Mouse (Mus musculus) midbrain, embryonic 12.5 days (tissue): ENCODE data around the gene Crebbp. TPM values are rescaled to one million over a fixed set of nuclear protein-coding genes. Genes with fewer than 3 reads are reported as not detected.
"Not testable (repeated sequence)": the region's sequence is repeated elsewhere in the genome, so short reads cannot be mapped to it uniquely, and the experiment has no call there.

ENCODE experiments used
- ATAC-seq: fragments of 200-750 bp; cut with Nextera tagmentation; 2 replicates; pipeline ENCODE4 v1.8.0; 2017; ENCODE audit warnings: low read depth, moderate TSS enrichment, moderate library complexity; ENCODE audit not compliant: low FRiP score
- H3K27ac ChIP-seq: fragments of 300-500 bp; sonication (generic); replicated peaks from 2 replicates; pipeline ENCODE4 v1.5.1; 2016; ENCODE audit warnings: mild to moderate bottlenecking
- H3K27me3 ChIP-seq: fragments of 300-500 bp; sonication (generic); 2 replicates; pipeline ENCODE4 v1.6.1; 2016; ENCODE audit warnings: mild to moderate bottlenecking
- H3K36me3 ChIP-seq: fragments of 300-500 bp; sonication (generic); 2 replicates; pipeline ENCODE4 v1.6.1; 2016
- H3K4me1 ChIP-seq: fragments of 300-500 bp; sonication (generic); 2 replicates; pipeline ENCODE4 v1.6.1; 2016
- H3K4me2 ChIP-seq: fragments of 300-500 bp; sonication (generic); replicated peaks from 2 replicates; pipeline ENCODE4 v1.6.1; 2016; ENCODE audit warnings: mild to moderate bottlenecking, moderate library complexity
- H3K4me3 ChIP-seq: fragments of 300-500 bp; sonication (generic); 2 replicates; pipeline ENCODE4 v1.5.1; 2016; ENCODE audit warnings: mild to moderate bottlenecking
- H3K9ac ChIP-seq: fragments of 300-500 bp; sonication (generic); replicated peaks from 2 replicates; pipeline ENCODE4 v1.6.1; 2016; ENCODE audit warnings: mild to moderate bottlenecking, moderate library complexity
- H3K9me3 ChIP-seq: fragments of 300-500 bp; sonication (generic); 2 replicates; pipeline ENCODE4 v1.6.1; 2016; ENCODE audit warnings: mild to moderate bottlenecking
- WGBS: fragments of 180-500 bp; shearing (Covaris S2); methylation state at CpG from one replicate; pipeline ENCODE4 v1.1.7; 2016; 5-methylcytosine and 5-hydroxymethylcytosine counted together
- polyA plus RNA-seq: library from polyadenylated mRNA; unstranded; fragments of >200 nt; fragmentation: Nextera tagmentation; extraction: Ambion mirVana; gene quantifications from 2 replicates; pipeline ENCODE4 v1.2.1, GENCODE M21; 2016

Crebbp gene
- polyA plus RNA-seq, 1 experiment from 2014 or later: 39.9 TPM

- ATAC-seq: no peak
- H3K9me3 ChIP-seq: no peaks in the 10 kb centered on the region
- no peak overlapping the region for H3K4me2 ChIP-seq
- peaks cover 35% of the 10 kb centered on the region for H3K36me3 ChIP-seq
- no peaks in the 10 kb centered on the region for H3K4me1 ChIP-seq
- H3K27me3 ChIP-seq: no peaks in the 10 kb centered on the region
- H3K9ac ChIP-seq: no peak overlapping the region
- H3K4me3 ChIP-seq: no peak overlapping the region
- 94% methylated on average over 1 of the region's 1 CpGs for WGBS
- no peak overlapping the region for H3K27ac ChIP-seq
These were observed 80.0 kb downstream of the Crebbp start for GRCm38 (mm10) chr16:4133754-4134153.

DNA sequence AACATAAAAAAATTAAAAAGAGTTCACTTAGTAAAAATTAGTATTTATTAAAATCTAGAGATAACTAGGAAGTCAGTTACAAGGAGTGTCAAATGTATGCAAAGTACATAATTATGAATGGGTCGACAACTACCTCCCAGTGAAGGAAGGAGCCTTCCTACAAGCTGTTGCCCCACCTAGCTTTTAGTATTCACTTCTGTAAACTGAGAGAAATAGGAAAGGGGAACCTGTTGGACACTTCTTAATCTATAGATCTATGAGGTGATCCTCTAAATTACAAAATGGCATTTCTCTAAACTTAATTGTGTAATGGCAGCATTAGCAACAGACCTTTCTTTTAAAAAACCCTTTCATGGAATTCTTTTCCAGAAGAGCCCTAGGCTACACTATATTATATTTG lies 84.9 kb downstream of the Crebbp start:
- no peak for ATAC-seq
- Histone ChIP-seq H3K4me2 (no peak overlapping the region), H3K9ac (no peak overlapping the region), H3K4me3 (no peak overlapping the region), H3K27ac (no peak overlapping the region), H3K9me3 (no peaks in the 10 kb centered on the region), H3K36me3 (peaks cover 48% of the 10 kb centered on the region), H3K4me1 (no peaks in the 10 kb centered on the region), H3K27me3 (no peaks in the 10 kb centered on the region)
- 90% methylated on average over 1 of the region's 1 CpGs for WGBS

DNA sequence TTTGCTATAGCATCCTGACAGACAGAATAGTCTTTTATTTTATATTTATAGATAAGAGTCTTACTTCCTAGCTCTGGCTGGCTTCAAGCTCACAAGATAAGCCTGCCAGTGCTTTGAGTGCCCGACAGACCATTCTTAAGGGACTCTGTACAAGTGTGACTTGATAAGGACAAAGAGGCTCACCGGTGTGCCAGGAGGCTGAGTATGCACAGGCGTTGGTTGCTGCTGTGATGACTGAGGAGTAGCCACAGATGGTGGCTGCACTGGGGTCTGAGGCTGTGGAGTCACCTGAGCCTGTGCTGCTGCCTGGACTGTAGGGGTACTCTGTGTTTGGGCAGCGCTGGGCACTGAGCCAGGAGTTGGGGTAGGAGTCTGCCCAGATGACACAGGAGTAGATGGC lies 96.7 kb downstream of the Crebbp start:
- Histone ChIP-seq H3K9ac (no peak overlapping the region), H3K9me3 (no peaks in the 10 kb centered on the region), H3K4me2 (no peak overlapping the region), H3K27ac (no peak overlapping the region), H3K27me3 (no peaks in the 10 kb centered on the region), H3K4me1 (no peaks in the 10 kb centered on the region), H3K4me3 (no peak overlapping the region), H3K36me3 (peaks cover 82% of the 10 kb centered on the region)
- no peak for ATAC-seq
- WGBS: 95% methylated on average over 4 of the region's 4 CpGs

DNA sequence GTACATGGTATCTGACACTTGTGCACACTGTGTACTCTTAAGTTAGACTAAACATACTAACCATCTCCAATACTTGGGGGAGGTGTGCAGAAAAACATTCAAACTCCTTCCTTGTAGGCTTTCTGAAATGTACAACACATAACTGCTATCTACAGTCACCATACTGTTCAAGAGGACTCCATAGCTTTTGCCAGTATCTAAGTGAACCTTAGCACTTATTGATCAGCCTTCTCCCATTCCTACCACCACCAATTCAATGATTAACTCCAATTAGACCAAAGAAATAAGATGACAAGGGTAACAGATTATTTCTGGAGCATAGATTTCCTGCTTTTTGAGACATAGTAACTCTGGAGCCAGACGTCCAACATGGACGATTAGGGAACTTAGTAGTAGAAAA lies 113.4 kb downstream of the Crebbp start:
- Histone ChIP-seq H3K27ac (no peak overlapping the region), H3K4me2 (no peak overlapping the region), H3K9ac (no peak overlapping the region), H3K9me3 (no peaks in the 10 kb centered on the region), H3K4me1 (no peaks in the 10 kb centered on the region), H3K36me3 (peaks cover 56% of the 10 kb centered on the region), H3K27me3 (no peaks in the 10 kb centered on the region), H3K4me3 (no peak overlapping the region)
- WGBS: 97% methylated on average over 2 of the region's 2 CpGs
- ATAC-seq: no peak

GRCm38 (mm10) chr16:4097521-4097920 lies 116.3 kb downstream of the Crebbp start:
- H3K27me3 ChIP-seq: no peaks in the 10 kb centered on the region
- H3K36me3 ChIP-seq: peaks cover 78% of the 10 kb centered on the region

DNA sequence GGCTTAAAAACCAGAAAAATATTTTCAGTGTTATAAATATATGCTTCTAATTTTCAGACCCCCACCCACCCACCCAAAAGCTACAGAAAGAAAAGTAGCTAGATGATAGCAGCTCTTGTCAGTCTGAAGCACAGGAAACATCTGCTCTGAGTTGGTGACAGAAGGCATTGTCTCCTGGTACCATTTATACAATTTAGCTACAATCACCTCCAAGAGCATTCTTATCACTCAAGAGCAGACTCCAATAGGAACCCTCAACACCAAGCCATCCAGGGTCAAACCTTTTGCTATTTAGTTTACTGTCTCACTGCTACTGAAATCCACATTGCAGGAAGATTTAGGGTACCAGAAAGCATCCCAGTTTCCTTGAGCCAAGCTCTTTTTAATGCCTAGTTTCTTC lies 116.9 kb downstream of the Crebbp start:
- Histone ChIP-seq H3K27ac (no peak overlapping the region), H3K4me1 (no peaks in the 10 kb centered on the region), H3K27me3 (no peaks in the 10 kb centered on the region), H3K9ac (no peak overlapping the region), H3K36me3 (peaks cover 82% of the 10 kb centered on the region), H3K4me3 (no peak overlapping the region), H3K9me3 (no peaks in the 10 kb centered on the region), H3K4me2 (no peak overlapping the region)
- ATAC-seq: no peak

More at GRCm38 (mm10) chr16:4097521-4097920, 116.3 kb downstream of the Crebbp start:
- Histone ChIP-seq H3K9ac (no peak overlapping the region), H3K4me3 (no peak overlapping the region), H3K27ac (no peak overlapping the region), H3K9me3 (no peaks in the 10 kb centered on the region), H3K4me2 (no peak overlapping the region), H3K4me1 (no peaks in the 10 kb centered on the region)
- WGBS: 100% methylated on average over 1 of the region's 1 CpGs
- no peak for ATAC-seq

GRCm38 (mm10) chr16:4096141-4096540 lies 117.7 kb downstream of the Crebbp start:
- WGBS: 100% methylated on average over 3 of the region's 3 CpGs

GRCm38 (mm10) chr16:4087214-4087913 lies 126.4 kb downstream of the Crebbp start:
- Histone ChIP-seq H3K36me3 (peaks cover 88% of the 10 kb centered on the region), H3K4me1 (no peaks in the 10 kb centered on the region), H3K27ac (no peak overlapping the region), H3K4me3 (no peak overlapping the region), H3K27me3 (no peaks in the 10 kb centered on the region), H3K9ac (no peak overlapping the region), H3K9me3 (no peaks in the 10 kb centered on the region), H3K4me2 (no peak overlapping the region)
- ATAC-seq: no peak
- 94% methylated on average over 8 of the region's 8 CpGs for WGBS

More at GRCm38 (mm10) chr16:4096141-4096540, 117.7 kb downstream of the Crebbp start:
- Histone ChIP-seq H3K9me3 (no peaks in the 10 kb centered on the region), H3K27me3 (no peaks in the 10 kb centered on the region), H3K4me1 (no peaks in the 10 kb centered on the region), H3K4me3 (no peak overlapping the region), H3K27ac (no peak overlapping the region), H3K9ac (no peak overlapping the region), H3K4me2 (no peak overlapping the region), H3K36me3 (peaks cover 83% of the 10 kb centered on the region)
- no peak for ATAC-seq

- no peaks in the 10 kb centered on the region for H3K27me3 ChIP-seq
- H3K4me1 ChIP-seq: no peaks in the 10 kb centered on the region
- no peak overlapping the region for H3K27ac ChIP-seq
- H3K36me3 ChIP-seq: peaks cover 79% of the 10 kb centered on the region
- no peak for ATAC-seq
- WGBS: 97% methylated on average over 9 of the region's 9 CpGs
- H3K4me2 ChIP-seq: no peak overlapping the region
- no peak overlapping the region for H3K4me3 ChIP-seq
- no peak overlapping the region for H3K9ac ChIP-seq
- no peaks in the 10 kb centered on the region for H3K9me3 ChIP-seq
These were observed 127.9 kb downstream of the Crebbp start for GRCm38 (mm10) chr16:4085851-4086387.

- ATAC-seq: no peak
- no peaks in the 10 kb centered on the region for H3K9me3 ChIP-seq
- no peak overlapping the region for H3K9ac ChIP-seq
- H3K4me1 ChIP-seq: no peaks in the 10 kb centered on the region
- no peak overlapping the region for H3K4me2 ChIP-seq
- no peak overlapping the region for H3K4me3 ChIP-seq
- peaks cover 70% of the 10 kb centered on the region for H3K36me3 ChIP-seq
- H3K27ac ChIP-seq: no peak overlapping the region
- no peaks in the 10 kb centered on the region for H3K27me3 ChIP-seq
- 94% methylated on average over 7 of the region's 7 CpGs for WGBS
These were observed 128.7 kb downstream of the Crebbp start for GRCm38 (mm10) chr16:4085051-4085450.

DNA sequence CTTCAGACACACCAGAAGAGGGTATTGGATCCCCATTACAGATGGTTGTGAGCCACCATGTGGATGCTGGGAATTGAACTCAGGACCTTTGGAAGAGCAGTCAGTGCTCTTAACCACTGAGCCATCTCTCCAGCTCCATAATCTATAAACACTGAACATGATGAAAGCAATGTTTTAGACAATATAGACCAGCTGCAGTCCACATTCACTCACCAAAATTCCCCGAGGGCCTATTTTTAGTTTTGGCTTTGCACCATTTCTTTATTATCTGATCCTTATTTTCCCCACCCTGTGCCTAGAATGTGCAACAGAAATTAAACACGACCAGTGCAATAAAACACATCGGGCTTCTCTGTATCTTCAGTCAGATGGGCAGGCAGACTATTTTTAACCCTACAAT lies 133.4 kb downstream of the Crebbp start:
- H3K9me3 ChIP-seq, H3K27me3 ChIP-seq, H3K9ac ChIP-seq, ATAC-seq, H3K27ac ChIP-seq, H3K4me2 ChIP-seq, H3K4me3 ChIP-seq: not testable (repeated sequence)
- Histone ChIP-seq H3K4me1 (peaks cover 11% of the 10 kb centered on the region), H3K36me3 (peaks cover 24% of the 10 kb centered on the region)
- WGBS: 82% methylated on average over 3 of the region's 3 CpGs

- no peak overlapping the region for H3K4me2 ChIP-seq
These were observed 134.1 kb downstream of the Crebbp start for GRCm38 (mm10) chr16:4079656-4080055.

GRCm38 (mm10) chr16:4078302-4078701 lies 135.5 kb downstream of the Crebbp start:
- not testable (repeated sequence) for H3K27me3 ChIP-seq, H3K27ac ChIP-seq, H3K9ac ChIP-seq, H3K9me3 ChIP-seq, H3K36me3 ChIP-seq, ATAC-seq
- Histone ChIP-seq H3K4me3 (peak overlapping the region; percentile 76), H3K4me2 (peak overlapping the region; percentile 68), H3K4me1 (peaks cover 11% of the 10 kb centered on the region)
- 79% methylated on average over 10 of the region's 10 CpGs for WGBS

More at GRCm38 (mm10) chr16:4079656-4080055, 134.1 kb downstream of the Crebbp start:
- ATAC-seq: no peak
- H3K27me3 ChIP-seq: no peaks in the 10 kb centered on the region
- 57% methylated on average over 1 of the region's 1 CpGs for WGBS
- no peak overlapping the region for H3K9ac ChIP-seq
- no peaks in the 10 kb centered on the region for H3K9me3 ChIP-seq
- peaks cover 11% of the 10 kb centered on the region for H3K4me1 ChIP-seq
- H3K27ac ChIP-seq: no peak overlapping the region
- H3K4me3 ChIP-seq: no peak overlapping the region
- H3K36me3 ChIP-seq: peaks cover 16% of the 10 kb centered on the region
